In the genomic region with DNA sequence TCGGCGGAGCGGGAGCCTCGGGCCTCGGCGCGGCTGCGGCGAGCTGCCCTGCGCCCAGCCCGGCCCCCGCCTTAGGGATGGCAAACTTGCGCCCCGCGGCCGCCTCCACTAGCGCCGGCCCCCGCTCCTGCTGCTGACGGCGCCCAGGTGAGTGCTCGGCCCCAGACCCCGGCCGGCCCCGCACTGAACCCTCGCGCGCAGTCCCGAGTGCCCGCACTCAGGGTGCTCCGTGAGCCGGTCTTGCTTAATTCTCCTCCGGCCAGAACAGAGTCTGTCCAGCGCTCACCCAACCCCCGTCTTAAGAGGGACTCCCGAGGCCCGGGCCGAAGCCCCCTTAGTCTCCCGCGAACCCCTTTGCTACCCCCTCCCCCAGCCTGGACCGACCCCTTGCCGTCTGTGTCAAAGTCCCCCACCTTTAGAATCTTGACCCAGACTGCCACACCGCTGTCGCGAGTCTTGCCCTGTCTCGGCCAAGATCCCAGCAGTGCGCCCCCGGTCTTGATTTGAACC, we compare ENCODE assay signal across 10 mouse cellular contexts. TPM values are rescaled to one million over a fixed set of nuclear protein-coding genes. Genes with fewer than 3 reads are reported as not detected.
A peak's percentile ranks its signal among the peaks of the same experiment; 100 is the strongest.
DNase-seq lines count a peak whose midpoint lies in the region; ATAC-seq and TF ChIP-seq lines count a peak whose summit lies in the region.
"Had no signal": no experiment of that assay in that cellular context is flagged by ENCODE, and none has a peak within 500 bp of the region (broad histone marks: within the 10 kb centered on the region; RNA-seq: fewer than 3 reads in every experiment).

No protein-coding gene starts in this region.

- peak overlapping the region; percentile 85 for H3K9ac ChIP-seq in neural tube, embryonic 15.5 days (replicated peaks)

- 4% methylated on average over 47 of the region's 48 CpGs for WGBS in thymus, adult 2 months
- WGBS in limb, embryonic 10.5 days, result 1% methylated on average over 48 of the region's 48 CpGs
- 1% methylated on average over 35 of the region's 48 CpGs for WGBS in neural tube, embryonic 15.5 days

- H3K27ac ChIP-seq in thymus, adult 2 months (ENCODE audit: control insufficient read depth, insufficient read depth, low read length), result no peak overlapping the region
- H3K27ac ChIP-seq in limb, embryonic 10.5 days, result peak overlapping the region; percentile 68
- peak overlapping the region; percentile 87 for H3K27ac ChIP-seq in neural tube, embryonic 15.5 days (replicated peaks)

- H3K4me3 ChIP-seq in thymus, adult 2 months (ENCODE audit: control insufficient read depth, insufficient read depth, low read length), result peak overlapping the region; percentile 6
- peak overlapping the region; percentile 67 for H3K4me3 ChIP-seq in limb, embryonic 10.5 days
- H3K4me3 ChIP-seq in neural tube, embryonic 15.5 days (replicated peaks), result peak overlapping the region; percentile 82

- H3K27me3 ChIP-seq in thymus, adult 2 months (ENCODE audit: control insufficient read depth, insufficient read depth, low read length), result peaks cover 33% of the 10 kb centered on the region
- H3K27me3 ChIP-seq in limb, embryonic 10.5 days (ENCODE audit: low read depth, poor library complexity, severe bottlenecking), result peaks cover 97% of the 10 kb centered on the region
- H3K27me3 ChIP-seq in neural tube, embryonic 15.5 days (replicated peaks), result peaks cover 14% of the 10 kb centered on the region; the same call in 1 of the 2 replicates

- intact Hi-C loops in left cerebral cortex, postnatal 36 days (cut with DNase I), result loop anchor here (2.0 to 10.0 kb wide), 2 partner anchors 24 to 100 kb away; no protein-coding TSS in a partner anchor

- 0 out of 2 replicates have a peak, but pooled peaks have one; percentile 2 for ATAC-seq in neural tube, embryonic 15.5 days (ENCODE audit: low FRiP score)

- H3K36me3 ChIP-seq in thymus, adult 2 months (ENCODE audit: control insufficient read depth, insufficient read depth, low read length), result no peaks in the 10 kb centered on the region
- no peaks in the 10 kb centered on the region for H3K36me3 ChIP-seq in limb, embryonic 10.5 days
- H3K36me3 ChIP-seq in neural tube, embryonic 15.5 days, result no peaks in the 10 kb centered on the region

- no peak for TF ChIP-seq CTCF in thymus, adult 2 months (IDR thresholded peaks at IDR 0.05; ENCODE audit: borderline replicate concordance, control insufficient read depth, extremely low read depth, insufficient read depth, low read length, poor library complexity)

- H3K4me2 ChIP-seq in neural tube, embryonic 15.5 days, result peak overlapping the region; percentile 86

- H3K4me1 ChIP-seq in thymus, adult 2 months (replicated peaks; ENCODE audit: control insufficient read depth, insufficient read depth, low read length), result peaks cover 26% of the 10 kb centered on the region
- H3K4me1 ChIP-seq in limb, embryonic 10.5 days, result peaks cover 59% of the 10 kb centered on the region
- H3K4me1 ChIP-seq in neural tube, embryonic 15.5 days, result peaks cover 68% of the 10 kb centered on the region

- TF ChIP-seq POLR2A in thymus, adult 2 months (IDR thresholded peaks at IDR 0.05; ENCODE audit: control insufficient read depth, extremely low read depth, insufficient read depth, low read length, poor library complexity), result no peak

- peak; percentile 57 for DNase-seq in embryo, embryonic 11 days
- no peak for DNase-seq in embryo, embryonic 10 days (ENCODE audit: low spot score)
- DNase-seq in thymus, adult 2 months, result no peak
- DNase-seq in thymus, postnatal 25 days, result no peak
- peak; percentile 66 for DNase-seq in limb, embryonic 10.5 days (ENCODE audit: low spot score)
- DNase-seq in left cerebral cortex, adult 8-10 months (ENCODE audit: low spot score in 2 of 2), result no peak
- DNase-seq in left cerebral cortex, postnatal 36 days (ENCODE audit: low spot score in 2 of 2), result no peak

- H3K9me3 ChIP-seq in limb, embryonic 10.5 days (replicated peaks), result no peaks in the 10 kb centered on the region
- no peaks in the 10 kb centered on the region for H3K9me3 ChIP-seq in neural tube, embryonic 15.5 days (replicated peaks)

RNA-seq across cellular contexts. Expression of a gene that starts 0.5 kb away (rescaled TPM):
- 5.8 and 6.7 TPM in 2 replicates for polyA plus RNA-seq in thymus, adult 2 months (2012; rRNA removed)
- polyA plus RNA-seq in limb, embryonic 10.5 days (2016; fragmentation: Nextera tagmentation; extraction: Ambion mirVana), result 0.45 and 0.84 TPM in 2 replicates
- 11.9 and 15.5 TPM in 2 replicates for polyA plus RNA-seq in neural tube, embryonic 15.5 days (2015; fragmentation: Nextera tagmentation; extraction: Ambion mirVana)
- 100 to 1,000 TPM; 349 to 362 (median 356) TPM for total RNA-seq in left cerebral cortex, adult 8-10 months (2022)
- total RNA-seq in left cerebral cortex, postnatal 36 days (2021), result 100 to 1,000 TPM; 401 TPM

RNA-seq across cellular contexts. Expression of a gene that starts 56.2 kb away (rescaled TPM):
- 0.08 and 0.11 TPM in 2 replicates for polyA plus RNA-seq in thymus, adult 2 months (2012; rRNA removed)
- 0.06 TPM in 1 of 2 replicates, not detected in the other for polyA plus RNA-seq in limb, embryonic 10.5 days (2016; fragmentation: Nextera tagmentation; extraction: Ambion mirVana)
- 0.06 TPM in 1 of 2 replicates, not detected in the other for polyA plus RNA-seq in neural tube, embryonic 15.5 days (2015; fragmentation: Nextera tagmentation; extraction: Ambion mirVana)
- total RNA-seq in left cerebral cortex, adult 8-10 months (2022), result under 1 TPM; 0.26 to 0.94 (median 0.68) TPM
- under 1 TPM; 0.22 to 0.48 TPM for total RNA-seq in left cerebral cortex, postnatal 36 days (2021)
- total RNA-seq: MEL had no signal
- polyA plus RNA-seq: gonadal fat pad, adult 2 months had no signal

Comparison
In these comparisons a context has a peak if more than half of its experiments do, and no peak if none do; other contexts are left out.
1. DNase-seq: peak in embryo, embryonic 11 days (single experiment) and limb, embryonic 10.5 days (single experiment); none in embryo, embryonic 10 days (single experiment), thymus, adult 2 months (single experiment), thymus, postnatal 25 days (single experiment), left cerebral cortex, adult 8-10 months (0 of 2) and left cerebral cortex, postnatal 36 days (0 of 2).
2. H3K4me3 ChIP-seq: peak in every context shown above with its lines; median percentile 82 in neural tube, embryonic 15.5 days; 67 in limb, embryonic 10.5 days; 6 in thymus, adult 2 months.